Mouse (Mus musculus): Measurements from ENCODE around the gene Fbxl12. TPM values are rescaled to one million over a fixed set of nuclear protein-coding genes. Genes with fewer than 3 reads are reported as not detected.
A peak's percentile ranks its signal among the peaks of the same experiment; 100 is the strongest.

Gene Fbxl12
- polyA plus RNA-seq, 1 experiment from 2014 or later, result 15.4 TPM

- ATAC-seq, result no peak
- H3K9me3 ChIP-seq (replicated peaks), result no peaks in the 10 kb centered on the region
- 93% methylated on average over 22 of the region's 22 CpGs for WGBS
These were observed 23.5 kb upstream of the Fbxl12 start for GRCm38 (mm10) chr9:20668065-20668464.

GRCm38 (mm10) chr9:20666510-20667034 lies 22.0 kb upstream of the Fbxl12 start:
- no peak for ATAC-seq
- Histone ChIP-seq H3K4me1 (peaks cover 44% of the 10 kb centered on the region), H3K9ac (no peak overlapping the region), H3K4me3 (no peak overlapping the region), H3K36me3 (ENCODE audit: poor library complexity, severe bottlenecking) (peaks cover 45% of the 10 kb centered on the region), H3K9me3 (replicated peaks) (no peaks in the 10 kb centered on the region), H3K4me2 (no peak overlapping the region), H3K27ac (no peak overlapping the region), H3K27me3 (no peaks in the 10 kb centered on the region)
- 14% methylated on average over 7 of the region's 7 CpGs for WGBS

More at GRCm38 (mm10) chr9:20668065-20668464, 23.5 kb upstream of the Fbxl12 start:
- no peak overlapping the region for H3K4me3 ChIP-seq
- H3K4me1 ChIP-seq, result peaks cover 42% of the 10 kb centered on the region
- no peak overlapping the region for H3K27ac ChIP-seq
- H3K4me2 ChIP-seq, result no peak overlapping the region
- peaks cover 37% of the 10 kb centered on the region for H3K36me3 ChIP-seq (ENCODE audit: poor library complexity, severe bottlenecking)
- H3K9ac ChIP-seq, result no peak overlapping the region
- H3K27me3 ChIP-seq, result no peaks in the 10 kb centered on the region

GRCm38 (mm10) chr9:20665925-20666324 lies 21.4 kb upstream of the Fbxl12 start:
- no peaks in the 10 kb centered on the region for H3K27me3 ChIP-seq
- H3K36me3 ChIP-seq (ENCODE audit: poor library complexity, severe bottlenecking), result peaks cover 50% of the 10 kb centered on the region
- no peak overlapping the region for H3K4me3 ChIP-seq
- H3K9ac ChIP-seq, result no peak overlapping the region
- WGBS, result 8% methylated on average over 8 of the region's 8 CpGs
- ATAC-seq, result peak; percentile 27
- H3K9me3 ChIP-seq (replicated peaks), result no peaks in the 10 kb centered on the region
- H3K27ac ChIP-seq, result peak overlapping the region; percentile 91
- peaks cover 44% of the 10 kb centered on the region for H3K4me1 ChIP-seq
- 0 out of 2 replicates have a peak overlapping the region, but pooled peaks have one; percentile 7 for H3K4me2 ChIP-seq

GRCm38 (mm10) chr9:20664982-20665637 lies 20.5 kb upstream of the Fbxl12 start:
- Histone ChIP-seq H3K4me1 (peaks cover 44% of the 10 kb centered on the region), H3K27me3 (no peaks in the 10 kb centered on the region), H3K9me3 (replicated peaks) (no peaks in the 10 kb centered on the region), H3K4me3 (no peak overlapping the region), H3K36me3 (ENCODE audit: poor library complexity, severe bottlenecking) (peaks cover 58% of the 10 kb centered on the region), H3K4me2 (no peak overlapping the region), H3K9ac (no peak overlapping the region), H3K27ac (peak overlapping the region; percentile 91)
- WGBS, result 71% methylated on average over 5 of the region's 5 CpGs
- peak; percentile 0; the same call in 1 of the 2 replicates for ATAC-seq

- H3K4me3 ChIP-seq, result no peak overlapping the region
- peaks cover 44% of the 10 kb centered on the region for H3K4me1 ChIP-seq
- peak; percentile 10; the same call in 1 of the 2 replicates for ATAC-seq
- no peak overlapping the region for H3K4me2 ChIP-seq
- 41% methylated on average over 2 of the region's 2 CpGs for WGBS
- peaks cover 61% of the 10 kb centered on the region for H3K36me3 ChIP-seq (ENCODE audit: poor library complexity, severe bottlenecking)
- H3K27me3 ChIP-seq, result no peaks in the 10 kb centered on the region
- H3K9ac ChIP-seq, result peak overlapping the region; percentile 46
- H3K9me3 ChIP-seq (replicated peaks), result no peaks in the 10 kb centered on the region
- peak overlapping the region; percentile 91 for H3K27ac ChIP-seq
These were observed 19.8 kb upstream of the Fbxl12 start for GRCm38 (mm10) chr9:20664366-20664765.

- peak; percentile 60 for ATAC-seq
- H3K4me2 ChIP-seq, result no peak overlapping the region
- no peaks in the 10 kb centered on the region for H3K27me3 ChIP-seq
- no peaks in the 10 kb centered on the region for H3K9me3 ChIP-seq (replicated peaks)
- H3K27ac ChIP-seq, result peak overlapping the region; percentile 91
- peaks cover 65% of the 10 kb centered on the region for H3K36me3 ChIP-seq (ENCODE audit: poor library complexity, severe bottlenecking)
- H3K9ac ChIP-seq, result peak overlapping the region; percentile 46
- no peak overlapping the region for H3K4me3 ChIP-seq
- peaks cover 44% of the 10 kb centered on the region for H3K4me1 ChIP-seq
- 79% methylated on average over 2 of the region's 2 CpGs for WGBS
These were observed 19.4 kb upstream of the Fbxl12 start for GRCm38 (mm10) chr9:20663956-20664355.

GRCm38 (mm10) chr9:20662874-20663273 lies 18.3 kb upstream of the Fbxl12 start:
- H3K9me3 ChIP-seq (replicated peaks), result no peaks in the 10 kb centered on the region
- H3K27ac ChIP-seq, result peak overlapping the region; percentile 91
- peaks cover 44% of the 10 kb centered on the region for H3K4me1 ChIP-seq
- H3K36me3 ChIP-seq (ENCODE audit: poor library complexity, severe bottlenecking), result peaks cover 67% of the 10 kb centered on the region
- 87% methylated on average over 8 of the region's 8 CpGs for WGBS
- no peak for ATAC-seq
- H3K27me3 ChIP-seq, result no peaks in the 10 kb centered on the region
- H3K4me2 ChIP-seq, result no peak overlapping the region
- H3K4me3 ChIP-seq, result no peak overlapping the region
- no peak overlapping the region for H3K9ac ChIP-seq

- H3K36me3 ChIP-seq (ENCODE audit: poor library complexity, severe bottlenecking), result peaks cover 71% of the 10 kb centered on the region
These were observed 17.8 kb upstream of the Fbxl12 start for GRCm38 (mm10) chr9:20662325-20662724.

GRCm38 (mm10) chr9:20657546-20657945 lies 13.0 kb upstream of the Fbxl12 start:
- peaks cover 86% of the 10 kb centered on the region for H3K36me3 ChIP-seq (ENCODE audit: poor library complexity, severe bottlenecking)
- no peak overlapping the region for H3K4me3 ChIP-seq
- H3K9ac ChIP-seq, result peak overlapping the region; percentile 21; the same call in 1 of the 2 replicates
- H3K9me3 ChIP-seq (replicated peaks), result no peaks in the 10 kb centered on the region
- no peak for ATAC-seq
- H3K27ac ChIP-seq, result no peak overlapping the region
- peaks cover 34% of the 10 kb centered on the region for H3K4me1 ChIP-seq
- no peak overlapping the region for H3K4me2 ChIP-seq
- WGBS, result 88% methylated on average over 3 of the region's 3 CpGs
- H3K27me3 ChIP-seq, result no peaks in the 10 kb centered on the region

More at GRCm38 (mm10) chr9:20662325-20662724, 17.8 kb upstream of the Fbxl12 start:
- Histone ChIP-seq H3K9me3 (replicated peaks) (no peaks in the 10 kb centered on the region), H3K4me3 (no peak overlapping the region), H3K4me2 (no peak overlapping the region), H3K27ac (peak overlapping the region; percentile 91), H3K4me1 (peaks cover 47% of the 10 kb centered on the region), H3K9ac (peak overlapping the region; percentile 12; the same call in 1 of the 2 replicates), H3K27me3 (no peaks in the 10 kb centered on the region)
- 50% methylated on average over 3 of the region's 3 CpGs for WGBS
- ATAC-seq, result peak; percentile 34; the same call in 1 of the 2 replicates

- H3K4me2 ChIP-seq, result peak overlapping the region; percentile 85; the same call in 1 of the 2 replicates
- H3K9ac ChIP-seq, result no peak overlapping the region
- H3K4me1 ChIP-seq, result peaks cover 39% of the 10 kb centered on the region
- no peaks in the 10 kb centered on the region for H3K9me3 ChIP-seq (replicated peaks)
- H3K36me3 ChIP-seq (ENCODE audit: poor library complexity, severe bottlenecking), result peaks cover 61% of the 10 kb centered on the region
- no peak overlapping the region for H3K27ac ChIP-seq
- no peak for ATAC-seq
- no peaks in the 10 kb centered on the region for H3K27me3 ChIP-seq
- WGBS, result 96% methylated on average over 3 of the region's 3 CpGs
- H3K4me3 ChIP-seq, result 0 out of 2 replicates have a peak overlapping the region, but pooled peaks have one; percentile 87
These were observed 9.3 kb upstream of the Fbxl12 start for GRCm38 (mm10) chr9:20653859-20654258.

- no peak; the same call in 1 of the 2 replicates for ATAC-seq
These were observed 7.7 kb upstream of the Fbxl12 start for GRCm38 (mm10) chr9:20652260-20652658.

GRCm38 (mm10) chr9:20651602-20652259 lies 7.2 kb upstream of the Fbxl12 start, which contains the start of gene Pin1:
Gene Pin1 (plus strand): TSS chr9:20652095.
- H3K4me3 ChIP-seq, result peak within 1 kb of the TSS; percentile 87
- under 1% methylated on average over 42 of the region's 45 CpGs for WGBS
- H3K9ac ChIP-seq, result peak within 1 kb of the TSS; percentile 89
- no peaks in the 10 kb centered on the region for H3K27me3 ChIP-seq
- H3K36me3 ChIP-seq (ENCODE audit: poor library complexity, severe bottlenecking), result peaks cover 61% of the 10 kb centered on the region
- ATAC-seq, result peak; percentile 100
- H3K27ac ChIP-seq, result 0 out of 2 replicates have a peak within 1 kb of the TSS, but pooled peaks have one; percentile 8
- peaks cover 33% of the 10 kb centered on the region for H3K4me1 ChIP-seq
- H3K9me3 ChIP-seq (replicated peaks), result no peaks in the 10 kb centered on the region
- peak within 1 kb of the TSS; percentile 85 for H3K4me2 ChIP-seq

More at GRCm38 (mm10) chr9:20652260-20652658, 7.7 kb upstream of the Fbxl12 start:
- H3K27me3 ChIP-seq, result no peaks in the 10 kb centered on the region
- H3K27ac ChIP-seq, result 0 out of 2 replicates have a peak overlapping the region, but pooled peaks have one; percentile 8
- under 1% methylated on average over 22 of the region's 25 CpGs for WGBS
- peaks cover 61% of the 10 kb centered on the region for H3K36me3 ChIP-seq (ENCODE audit: poor library complexity, severe bottlenecking)
- peaks cover 35% of the 10 kb centered on the region for H3K4me1 ChIP-seq
- H3K4me2 ChIP-seq, result peak overlapping the region; percentile 85
- peak overlapping the region; percentile 89 for H3K9ac ChIP-seq
- no peaks in the 10 kb centered on the region for H3K9me3 ChIP-seq (replicated peaks)
- H3K4me3 ChIP-seq, result peak overlapping the region; percentile 87

Measured in forebrain, embryonic 13.5 days (tissue).